ENCODE assay signal across 15 mouse cellular contexts in the genomic region with DNA sequence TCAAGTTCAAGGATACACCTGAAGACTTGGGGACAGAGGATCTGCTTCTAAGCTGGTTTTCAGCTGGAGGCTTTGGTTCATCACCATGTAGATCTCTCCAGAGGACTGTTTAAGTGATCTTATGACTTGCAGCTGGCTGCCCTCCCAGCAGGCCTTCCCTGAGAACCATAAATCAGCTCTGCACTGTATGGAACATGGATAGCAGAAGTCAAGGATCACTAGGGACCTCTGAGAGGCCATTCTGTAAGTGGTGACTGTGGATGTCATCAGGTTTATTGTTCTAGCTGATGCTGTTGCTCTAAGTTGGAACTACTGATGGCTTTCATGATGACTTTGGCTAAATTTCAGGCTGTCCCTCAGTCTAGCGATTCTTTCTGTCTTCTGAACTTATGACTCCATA.
"Had no signal": no experiment of that assay in that cellular context is flagged by ENCODE, and none has a peak within 500 bp of the region (broad histone marks: within the 10 kb centered on the region; RNA-seq: fewer than 3 reads in every experiment).

No protein-coding gene starts in this region.

- ATAC-seq: hindbrain, embryonic 16.5 days; inflammation-experienced regulatory T-cells, adult 6 months; intestine, postnatal 0 days; liver, embryonic 12.5 days; midbrain, embryonic 15.5 days had no signal

- H3K9me3 ChIP-seq: limb, embryonic 15.5 days; liver, embryonic 12.5 days; stomach, embryonic 15.5 days had no signal

- H3K36me3 ChIP-seq: limb, embryonic 15.5 days; liver, embryonic 12.5 days; midbrain, embryonic 15.5 days; neural tube, embryonic 13.5 days; stomach, embryonic 15.5 days had no signal

- DNase-seq: kidney, postnatal 25 days; left cerebral cortex, postnatal 4 days; lung, adult 18-20 months; retina, postnatal 1 day; right cerebral cortex, postnatal 14 days; thymus, adult 2 months; thymus, postnatal 36 days had no signal

- H3K27ac ChIP-seq: limb, embryonic 15.5 days; liver, embryonic 12.5 days; midbrain, embryonic 15.5 days; neural tube, embryonic 13.5 days; stomach, embryonic 15.5 days had no signal

- H3K27me3 ChIP-seq: limb, embryonic 15.5 days; liver, embryonic 12.5 days; midbrain, embryonic 15.5 days; neural tube, embryonic 13.5 days; stomach, embryonic 15.5 days had no signal

- H3K4me1 ChIP-seq: midbrain, embryonic 15.5 days; neural tube, embryonic 13.5 days; stomach, embryonic 15.5 days had no signal

- H3K4me3 ChIP-seq: limb, embryonic 15.5 days; liver, embryonic 12.5 days; midbrain, embryonic 15.5 days; neural tube, embryonic 13.5 days; stomach, embryonic 15.5 days had no signal
